Mouse (Mus musculus): ENCODE measurements around the gene Hoxc5. TPM values are rescaled to one million over a fixed set of nuclear protein-coding genes. Genes with fewer than 3 reads are reported as not detected.

The Hoxc5 gene
- polyA plus RNA-seq, 1 experiment, result not detected

DNA sequence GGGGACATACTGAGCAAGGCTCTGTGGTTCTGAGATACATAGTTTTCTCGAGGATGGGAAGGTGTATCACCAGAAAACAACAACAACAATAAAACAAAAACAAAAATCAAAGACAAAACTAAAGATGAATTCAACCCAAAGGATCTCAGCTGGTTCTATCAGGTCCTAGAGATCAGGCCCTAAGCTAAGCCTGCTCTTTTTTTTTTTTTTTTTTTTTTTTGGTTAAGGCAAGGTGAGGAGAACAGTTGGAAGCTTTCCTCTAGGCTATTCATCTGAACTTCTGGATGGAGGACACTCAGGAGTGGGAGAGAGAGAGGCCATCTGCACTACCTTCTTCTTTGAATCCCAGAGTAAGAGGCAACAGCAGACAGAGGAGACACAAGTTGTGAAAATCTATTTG is 70.3 kb downstream of the Hoxc5 start:
- peaks cover 2% of the 10 kb centered on the region for H3K4me1 ChIP-seq (ENCODE audit: control insufficient read depth, insufficient read depth, low read length)
- H3K4me3 ChIP-seq (ENCODE audit: low read depth, low read length), result no peak overlapping the region
- TF ChIP-seq EP300 (IDR thresholded peaks at IDR 0.05; ENCODE audit: insufficient read depth, low read depth, low read length) (no peak), CTCF (IDR thresholded peaks at IDR 0.05; ENCODE audit: low read depth, low read length) (no peak), POLR2A (IDR thresholded peaks at IDR 0.05; ENCODE audit: insufficient read depth, low read length) (no peak)

DNA sequence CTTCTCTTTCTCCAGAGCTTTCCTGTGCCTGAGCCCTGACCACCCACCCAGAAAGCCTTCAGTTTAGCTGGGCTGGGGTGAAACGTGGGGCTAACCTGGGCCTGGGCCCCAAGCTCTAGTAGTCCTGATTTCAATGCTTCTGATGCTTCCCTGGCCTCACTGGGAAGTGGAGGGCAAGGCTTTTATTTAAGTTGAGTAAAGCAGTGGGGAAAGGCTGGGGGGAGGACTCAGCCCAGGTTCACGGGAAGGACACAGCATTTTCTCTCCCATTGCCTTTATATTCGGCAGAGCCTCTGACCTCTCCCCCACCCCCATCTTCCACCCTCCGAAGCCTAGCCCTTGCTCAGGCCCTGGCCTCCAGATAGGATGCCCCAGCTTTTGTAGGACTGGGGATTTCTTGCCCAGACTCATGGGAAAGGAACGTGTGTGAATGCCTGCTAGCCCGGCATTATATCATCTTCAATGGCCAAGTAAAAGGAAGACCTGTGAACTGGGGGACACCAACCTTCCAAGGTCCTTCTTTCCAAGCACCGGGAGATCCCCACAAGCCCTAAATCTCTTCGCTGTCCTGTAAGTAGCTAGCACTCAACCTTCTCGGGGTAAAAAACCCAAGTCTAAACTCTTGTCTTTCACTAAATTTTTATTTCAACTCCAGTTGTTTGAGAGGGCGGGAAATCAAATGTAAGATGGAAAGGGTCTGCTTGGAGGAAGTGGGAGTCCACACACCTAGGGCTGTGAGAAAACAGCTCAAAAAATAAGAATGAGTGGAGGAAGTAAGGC is 71.6 kb downstream of the Hoxc5 start:
- Histone ChIP-seq H3K9me3 (replicated peaks; ENCODE audit: control insufficient read depth, insufficient read depth, low read length, poor library complexity, severe bottlenecking) (no peaks in the 10 kb centered on the region), H3K4me3 (ENCODE audit: low read depth, low read length) (no peak overlapping the region), H3K36me3 (ENCODE audit: control insufficient read depth, insufficient read depth, low read length, poor library complexity, severe bottlenecking) (no peaks in the 10 kb centered on the region), H3K27me3 (ENCODE audit: control insufficient read depth, insufficient read depth, low read length, poor library complexity, severe bottlenecking) (peaks cover 14% of the 10 kb centered on the region), H3K27ac (ENCODE audit: insufficient read depth, low read length) (no peak overlapping the region), H3K4me1 (ENCODE audit: control insufficient read depth, insufficient read depth, low read length) (peaks cover 2% of the 10 kb centered on the region), H3K9ac (ENCODE audit: low read depth, poor library complexity, severe bottlenecking) (no peak overlapping the region)
- TF ChIP-seq POLR2A (IDR thresholded peaks at IDR 0.05; ENCODE audit: insufficient read depth, low read length) (no peak), CTCF (IDR thresholded peaks at IDR 0.05; ENCODE audit: low read depth, low read length) (no peak), EP300 (IDR thresholded peaks at IDR 0.05; ENCODE audit: insufficient read depth, low read depth, low read length) (no peak)

More for the DNA sequence above, 70.3 kb downstream of the Hoxc5 start:
- Histone ChIP-seq H3K9me3 (replicated peaks; ENCODE audit: control insufficient read depth, insufficient read depth, low read length, poor library complexity, severe bottlenecking) (no peaks in the 10 kb centered on the region), H3K9ac (ENCODE audit: low read depth, poor library complexity, severe bottlenecking) (no peak overlapping the region), H3K27me3 (ENCODE audit: control insufficient read depth, insufficient read depth, low read length, poor library complexity, severe bottlenecking) (peaks cover 12% of the 10 kb centered on the region), H3K27ac (ENCODE audit: insufficient read depth, low read length) (no peak overlapping the region), H3K36me3 (ENCODE audit: control insufficient read depth, insufficient read depth, low read length, poor library complexity, severe bottlenecking) (no peaks in the 10 kb centered on the region)

DNA sequence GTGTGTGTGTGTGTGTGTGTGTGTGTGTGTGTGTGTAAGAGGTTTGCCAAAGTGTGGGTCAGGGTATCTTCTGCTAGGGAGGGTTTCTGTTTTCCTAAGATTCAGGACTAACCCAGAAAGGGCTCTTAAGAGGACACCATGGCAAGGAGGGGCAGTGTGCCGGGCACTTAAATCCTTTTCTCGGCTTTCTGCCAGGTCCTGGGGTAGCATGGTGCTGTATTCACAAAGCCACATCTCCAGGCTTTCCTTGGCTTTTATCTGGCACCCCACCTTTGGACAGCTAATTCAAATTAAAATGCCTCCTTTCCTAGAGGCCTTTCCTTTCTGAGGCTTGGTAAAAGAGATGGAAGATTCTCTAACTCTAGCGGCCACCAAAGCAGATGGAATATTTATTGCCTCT is 72.4 kb downstream of the Hoxc5 start:
- H3K36me3 ChIP-seq (ENCODE audit: control insufficient read depth, insufficient read depth, low read length, poor library complexity, severe bottlenecking), result no peaks in the 10 kb centered on the region
- no peak overlapping the region for H3K27ac ChIP-seq (ENCODE audit: insufficient read depth, low read length)
- TF ChIP-seq EP300 (IDR thresholded peaks at IDR 0.05; ENCODE audit: insufficient read depth, low read depth, low read length), result no peak
- no peak for TF ChIP-seq POLR2A (IDR thresholded peaks at IDR 0.05; ENCODE audit: insufficient read depth, low read length)
- no peak for TF ChIP-seq CTCF (IDR thresholded peaks at IDR 0.05; ENCODE audit: low read depth, low read length)
- peaks cover 14% of the 10 kb centered on the region for H3K27me3 ChIP-seq (ENCODE audit: control insufficient read depth, insufficient read depth, low read length, poor library complexity, severe bottlenecking)
- no peaks in the 10 kb centered on the region for H3K9me3 ChIP-seq (replicated peaks; ENCODE audit: control insufficient read depth, insufficient read depth, low read length, poor library complexity, severe bottlenecking)
- no peak overlapping the region for H3K4me3 ChIP-seq (ENCODE audit: low read depth, low read length)
- H3K4me1 ChIP-seq (ENCODE audit: control insufficient read depth, insufficient read depth, low read length), result peaks cover 2% of the 10 kb centered on the region
- H3K9ac ChIP-seq (ENCODE audit: low read depth, poor library complexity, severe bottlenecking), result no peak overlapping the region

DNA sequence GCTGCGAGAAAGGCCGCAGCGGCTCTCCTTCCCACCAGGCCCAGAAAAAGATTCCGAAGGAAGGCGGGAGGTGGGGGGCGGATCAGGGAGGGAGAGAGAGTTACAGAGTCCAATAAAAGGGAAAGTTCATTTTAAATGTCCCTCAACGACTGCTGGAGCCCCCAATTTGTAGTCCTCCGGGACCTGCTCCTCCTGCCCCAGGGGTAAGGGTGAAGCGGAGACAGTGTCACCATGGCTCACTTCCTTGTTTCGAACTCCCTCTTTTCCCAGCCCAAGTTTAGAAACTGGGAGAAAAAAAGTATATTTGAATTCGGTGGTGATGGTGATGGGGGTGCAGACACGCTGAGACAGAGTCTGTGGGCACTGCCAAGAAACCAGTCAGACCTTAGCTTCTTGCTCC is 73.4 kb downstream of the Hoxc5 start:
- Histone ChIP-seq H3K27me3 (ENCODE audit: control insufficient read depth, insufficient read depth, low read length, poor library complexity, severe bottlenecking) (peaks cover 10% of the 10 kb centered on the region), H3K36me3 (ENCODE audit: control insufficient read depth, insufficient read depth, low read length, poor library complexity, severe bottlenecking) (no peaks in the 10 kb centered on the region), H3K27ac (ENCODE audit: insufficient read depth, low read length) (no peak overlapping the region), H3K9ac (ENCODE audit: low read depth, poor library complexity, severe bottlenecking) (no peak overlapping the region), H3K4me1 (ENCODE audit: control insufficient read depth, insufficient read depth, low read length) (peaks cover 2% of the 10 kb centered on the region), H3K4me3 (ENCODE audit: low read depth, low read length) (no peak overlapping the region), H3K9me3 (replicated peaks; ENCODE audit: control insufficient read depth, insufficient read depth, low read length, poor library complexity, severe bottlenecking) (no peaks in the 10 kb centered on the region)
- TF ChIP-seq CTCF (IDR thresholded peaks at IDR 0.05; ENCODE audit: low read depth, low read length) (no peak), EP300 (IDR thresholded peaks at IDR 0.05; ENCODE audit: insufficient read depth, low read depth, low read length) (no peak), POLR2A (IDR thresholded peaks at IDR 0.05; ENCODE audit: insufficient read depth, low read length) (no peak)

DNA sequence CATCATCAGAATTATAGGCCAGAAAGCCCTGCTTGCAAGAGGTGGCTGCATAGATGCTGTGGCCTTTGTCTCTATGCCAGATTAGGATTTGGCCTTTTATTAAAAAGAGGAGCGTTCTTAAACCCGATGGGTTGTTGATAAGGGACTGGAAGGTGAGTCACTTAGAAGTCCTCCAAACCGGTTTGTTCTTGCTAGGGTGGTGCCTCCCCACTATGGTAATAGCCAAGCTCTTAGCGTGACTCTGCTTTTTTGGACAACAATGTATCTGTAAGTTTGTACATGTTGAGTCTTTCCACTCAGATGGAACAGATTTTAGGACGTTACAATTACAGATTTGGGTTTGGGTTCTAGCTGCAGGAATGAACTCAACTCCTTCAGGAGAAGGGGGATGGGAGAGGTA is 74.4 kb downstream of the Hoxc5 start:
- H3K9ac ChIP-seq (ENCODE audit: low read depth, poor library complexity, severe bottlenecking), result no peak overlapping the region
- H3K27ac ChIP-seq (ENCODE audit: insufficient read depth, low read length), result no peak overlapping the region
- H3K27me3 ChIP-seq (ENCODE audit: control insufficient read depth, insufficient read depth, low read length, poor library complexity, severe bottlenecking), result peaks cover 10% of the 10 kb centered on the region
- no peak overlapping the region for H3K4me3 ChIP-seq (ENCODE audit: low read depth, low read length)
- no peaks in the 10 kb centered on the region for H3K9me3 ChIP-seq (replicated peaks; ENCODE audit: control insufficient read depth, insufficient read depth, low read length, poor library complexity, severe bottlenecking)
- TF ChIP-seq POLR2A (IDR thresholded peaks at IDR 0.05; ENCODE audit: insufficient read depth, low read length) (no peak), EP300 (IDR thresholded peaks at IDR 0.05; ENCODE audit: insufficient read depth, low read depth, low read length) (no peak), CTCF (IDR thresholded peaks at IDR 0.05; ENCODE audit: low read depth, low read length) (no peak)
- H3K36me3 ChIP-seq (ENCODE audit: control insufficient read depth, insufficient read depth, low read length, poor library complexity, severe bottlenecking), result no peaks in the 10 kb centered on the region
- peaks cover 2% of the 10 kb centered on the region for H3K4me1 ChIP-seq (ENCODE audit: control insufficient read depth, insufficient read depth, low read length)

DNA sequence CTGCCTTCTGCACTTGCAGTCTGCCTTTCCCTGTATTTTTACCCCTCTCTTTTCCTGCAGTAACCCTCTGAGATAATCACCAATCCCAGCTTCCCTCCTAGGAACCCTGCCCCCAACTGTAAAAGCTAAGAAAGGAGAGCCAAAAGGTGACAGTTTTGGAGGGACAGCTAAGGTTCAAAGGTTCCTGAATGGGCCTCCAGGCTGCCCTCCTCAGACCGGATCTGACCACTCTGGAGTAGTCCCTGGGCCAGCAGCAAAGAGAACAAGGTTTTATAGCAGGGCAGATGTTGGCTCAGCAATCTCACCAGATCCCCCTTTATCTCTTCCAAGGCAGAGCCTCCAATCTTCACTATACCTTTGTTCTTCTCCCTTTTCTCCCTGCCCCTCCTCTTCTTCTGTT is 75.0 kb downstream of the Hoxc5 start:
- no peak overlapping the region for H3K9ac ChIP-seq (ENCODE audit: low read depth, poor library complexity, severe bottlenecking)
- TF ChIP-seq EP300 (IDR thresholded peaks at IDR 0.05; ENCODE audit: insufficient read depth, low read depth, low read length), result no peak
- no peak for TF ChIP-seq POLR2A (IDR thresholded peaks at IDR 0.05; ENCODE audit: insufficient read depth, low read length)
- TF ChIP-seq CTCF (IDR thresholded peaks at IDR 0.05; ENCODE audit: low read depth, low read length), result no peak
- peaks cover 2% of the 10 kb centered on the region for H3K4me1 ChIP-seq (ENCODE audit: control insufficient read depth, insufficient read depth, low read length)
- H3K27me3 ChIP-seq (ENCODE audit: control insufficient read depth, insufficient read depth, low read length, poor library complexity, severe bottlenecking), result peaks cover 10% of the 10 kb centered on the region
- no peak overlapping the region for H3K4me3 ChIP-seq (ENCODE audit: low read depth, low read length)
- no peaks in the 10 kb centered on the region for H3K36me3 ChIP-seq (ENCODE audit: control insufficient read depth, insufficient read depth, low read length, poor library complexity, severe bottlenecking)
- H3K9me3 ChIP-seq (replicated peaks; ENCODE audit: control insufficient read depth, insufficient read depth, low read length, poor library complexity, severe bottlenecking), result no peaks in the 10 kb centered on the region
- no peak overlapping the region for H3K27ac ChIP-seq (ENCODE audit: insufficient read depth, low read length)

Measured in ES-Bruce4 (cell line).